Mouse (Mus musculus): ENCODE results near the gene Syngr2.
"Not testable (repeated sequence)": the region's sequence is repeated elsewhere in the genome, so short reads cannot be mapped to it uniquely, and the experiment has no call there.

The Syngr2 gene

GRCm38 (mm10) chr11:117780582-117781111 is 28.8 kb upstream of the Syngr2 start:
- peak; percentile 93 to 97 for DNase-seq (ENCODE audit: inconsistent age in 2 of 2, low spot score in 1 of 2)

- peak; percentile 92 to 96 for DNase-seq (ENCODE audit: inconsistent age in 2 of 2, low spot score in 1 of 2)
These were observed 28.2 kb upstream of the Syngr2 start for GRCm38 (mm10) chr11:117781199-117781821.

DNA sequence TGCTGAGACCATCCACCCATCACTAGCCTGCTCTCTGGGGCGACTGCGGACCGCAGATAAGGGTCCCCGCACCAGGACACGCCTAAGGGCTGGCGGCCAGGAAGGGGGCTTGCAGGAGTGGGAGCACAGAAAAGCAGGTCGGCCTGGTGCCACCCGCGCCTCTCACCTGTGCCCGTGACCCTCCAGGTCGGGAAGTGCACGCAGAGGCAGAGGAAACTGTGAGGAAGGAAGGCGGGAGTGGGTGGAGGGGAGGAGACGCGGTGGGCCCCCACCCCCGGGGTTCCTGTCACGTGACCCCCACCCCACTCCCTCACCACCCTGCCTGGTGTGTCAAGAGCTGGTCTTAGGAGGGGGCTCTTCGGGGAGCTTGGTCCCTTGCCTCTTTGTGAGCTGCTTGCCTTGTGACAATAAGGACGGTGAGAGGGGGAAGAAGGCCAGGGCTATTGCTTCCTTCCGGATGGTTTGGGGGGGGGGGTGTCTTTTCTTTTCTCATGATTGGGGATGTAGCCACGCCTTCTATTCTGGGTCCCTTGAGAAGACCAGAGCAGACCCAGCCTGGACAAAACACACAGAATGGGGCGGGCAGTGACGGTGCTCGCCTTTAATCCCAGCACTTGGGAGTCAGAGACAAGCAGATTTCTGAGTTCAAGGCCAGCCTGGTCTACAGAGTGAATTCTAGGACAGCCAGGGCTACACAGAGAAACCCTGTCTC is 27.3 kb upstream of the Syngr2 start, which contains the start of the genes Tmc8 and Tmc6:
Gene Tmc8 (plus strand): TSS at position 84 of the 712 bp plus-strand sequence.
Gene Tmc6 (minus strand): TSS at position 206 of the 712 bp plus-strand sequence.
- peak; percentile 46 to 69 for DNase-seq (ENCODE audit: inconsistent age in 2 of 2, low spot score in 1 of 2)

GRCm38 (mm10) chr11:117782705-117783034 is 26.8 kb upstream of the Syngr2 start:
- no peak for DNase-seq (ENCODE audit: inconsistent age in 2 of 2, low spot score in 1 of 2)

DNA sequence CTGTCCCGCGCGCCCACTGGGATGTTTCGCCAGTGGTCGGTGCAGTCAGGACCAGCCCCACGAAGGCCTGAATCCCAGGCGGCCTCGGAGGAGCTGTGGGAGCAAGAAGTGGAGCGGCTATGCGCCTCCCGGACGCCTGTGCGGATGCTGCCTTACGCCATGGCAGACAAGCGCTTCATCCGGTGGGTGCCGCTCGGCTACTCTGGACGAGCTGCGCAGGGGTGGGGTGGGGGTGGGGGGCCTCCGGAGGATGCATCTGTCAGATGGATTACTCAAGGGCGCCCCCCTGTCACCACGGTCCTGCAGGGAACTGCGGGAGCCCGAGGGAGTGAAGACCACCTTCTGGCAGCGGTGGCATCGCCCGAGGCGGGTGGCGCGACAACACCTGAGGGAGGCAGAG is 26.4 kb upstream of the Syngr2 start:
- peak; percentile 53 to 78 for DNase-seq (ENCODE audit: inconsistent age in 2 of 2, low spot score in 1 of 2)

DNA sequence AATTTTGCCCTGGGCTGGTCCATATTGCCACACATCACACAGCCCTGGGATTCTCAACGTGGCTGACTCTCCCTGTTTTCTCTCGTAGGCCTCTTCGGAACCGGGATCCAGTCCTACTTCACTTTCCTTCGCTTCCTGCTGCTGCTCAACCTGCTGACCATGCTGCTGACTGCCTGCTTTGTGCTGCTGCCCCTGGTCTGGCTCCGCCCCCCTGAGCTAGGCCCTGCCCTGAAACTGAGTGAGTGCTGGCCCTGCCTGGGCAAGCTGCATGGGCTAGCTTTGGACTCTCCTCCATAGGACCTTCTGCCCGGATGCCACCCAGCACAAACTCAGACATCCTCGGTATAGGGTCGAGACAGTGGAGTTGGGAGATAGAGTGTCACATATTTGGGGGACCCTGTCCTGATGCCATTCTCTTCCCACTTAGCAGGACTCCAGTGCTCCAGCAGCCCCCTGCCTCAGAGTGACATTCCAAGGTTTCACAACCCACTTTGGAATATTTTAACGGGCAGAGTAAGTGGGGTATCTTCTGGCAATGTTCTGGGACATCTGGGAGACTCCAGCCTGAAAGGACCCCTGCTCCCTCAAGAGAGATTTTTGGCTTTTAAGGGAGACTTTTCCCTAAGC is 25.7 kb upstream of the Syngr2 start:
- peak in 1 of 2 experiments; percentile 53 for DNase-seq (ENCODE audit: inconsistent age in 2 of 2, low spot score in 1 of 2)

- peak; percentile 64 to 84 for DNase-seq (ENCODE audit: inconsistent age in 2 of 2, low spot score in 1 of 2)
These were observed 23.2 kb upstream of the Syngr2 start for GRCm38 (mm10) chr11:117786294-117786693.

DNA sequence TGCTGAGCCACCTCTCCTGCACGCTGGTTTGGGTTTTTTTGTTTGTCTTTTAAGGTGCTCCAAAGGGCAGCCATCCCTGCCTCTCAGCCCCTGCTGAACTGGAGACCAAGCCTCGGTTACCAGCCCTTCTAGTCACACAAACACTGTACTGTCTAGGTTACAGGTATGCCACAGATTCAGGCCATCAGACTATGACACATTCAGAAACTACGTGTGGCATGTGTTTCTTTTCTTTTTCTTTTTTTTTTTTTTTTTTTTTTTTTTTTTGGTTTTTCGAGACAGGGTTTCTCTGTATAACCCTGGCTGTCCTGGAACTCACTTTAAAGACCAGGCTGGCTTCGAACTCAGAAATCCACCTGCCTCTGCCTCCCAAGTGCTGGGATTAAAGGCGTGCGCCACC is 21.0 kb upstream of the Syngr2 start:
- not testable (repeated sequence) for DNase-seq (ENCODE audit: inconsistent age in 2 of 2, low spot score in 1 of 2)

GRCm38 (mm10) chr11:117790286-117790685 is 19.2 kb upstream of the Syngr2 start:
- peak; percentile 69 to 88 for DNase-seq (ENCODE audit: inconsistent age in 2 of 2, low spot score in 1 of 2)

DNA sequence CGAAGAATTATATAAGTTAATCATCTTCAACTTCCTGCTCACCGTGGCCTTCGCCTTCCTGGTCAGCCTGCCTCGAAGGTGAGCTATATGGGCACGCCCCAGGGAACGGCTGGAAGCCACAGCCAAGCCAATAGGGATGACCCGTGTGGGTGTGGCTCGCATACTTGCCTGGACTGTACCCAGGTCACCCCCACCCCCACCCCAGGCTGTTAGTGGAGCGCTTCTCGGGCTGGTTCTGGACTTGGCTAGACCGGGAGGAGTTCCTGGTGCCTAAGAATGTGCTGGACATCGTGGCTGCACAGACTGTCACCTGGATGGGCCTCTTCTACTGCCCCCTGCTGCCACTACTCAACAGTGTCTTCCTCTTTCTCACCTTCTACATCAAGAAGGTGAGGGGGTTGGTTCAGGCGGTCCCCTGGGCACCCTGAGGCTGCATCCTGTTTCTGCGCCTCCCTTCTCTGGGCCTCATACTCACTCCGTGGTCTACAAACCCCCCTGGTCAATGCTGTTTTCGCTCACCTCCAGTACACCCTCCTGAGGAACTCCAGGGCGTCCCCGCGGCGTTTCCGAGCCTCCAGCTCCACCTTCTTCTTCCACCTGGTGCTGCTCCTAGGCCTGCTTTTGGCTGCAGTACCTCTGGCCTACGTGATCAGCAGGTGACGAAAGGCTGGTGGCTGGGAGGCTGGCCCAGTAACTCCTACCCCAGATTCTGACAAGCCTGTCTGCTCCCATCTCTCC is 18.6 kb upstream of the Syngr2 start:
- DNase-seq (ENCODE audit: inconsistent age in 2 of 2, low spot score in 1 of 2): peak in 1 of 2 experiments; percentile 50

DNA sequence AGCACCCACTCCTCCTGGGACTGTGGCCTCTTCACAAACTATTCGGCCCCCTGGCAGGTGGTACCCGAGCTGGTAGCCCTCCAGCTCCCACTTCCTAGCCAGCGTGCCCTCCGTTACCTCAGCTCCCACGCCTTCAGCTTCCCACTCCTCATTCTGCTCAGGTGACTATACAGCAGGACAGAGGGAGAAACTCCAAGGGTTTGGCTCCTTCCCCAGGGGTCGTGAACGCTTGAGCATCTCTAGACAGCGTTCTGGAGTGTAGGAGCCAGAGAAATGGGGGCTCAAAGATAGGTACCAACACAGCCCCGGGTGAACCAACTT is 18.1 kb upstream of the Syngr2 start:
- no peak for DNase-seq (ENCODE audit: inconsistent age in 2 of 2, low spot score in 1 of 2)

GRCm38 (mm10) chr11:117792281-117792888 is 17.1 kb upstream of the Syngr2 start:
- peak; percentile 55 to 80 for DNase-seq (ENCODE audit: inconsistent age in 2 of 2, low spot score in 1 of 2)

DNA sequence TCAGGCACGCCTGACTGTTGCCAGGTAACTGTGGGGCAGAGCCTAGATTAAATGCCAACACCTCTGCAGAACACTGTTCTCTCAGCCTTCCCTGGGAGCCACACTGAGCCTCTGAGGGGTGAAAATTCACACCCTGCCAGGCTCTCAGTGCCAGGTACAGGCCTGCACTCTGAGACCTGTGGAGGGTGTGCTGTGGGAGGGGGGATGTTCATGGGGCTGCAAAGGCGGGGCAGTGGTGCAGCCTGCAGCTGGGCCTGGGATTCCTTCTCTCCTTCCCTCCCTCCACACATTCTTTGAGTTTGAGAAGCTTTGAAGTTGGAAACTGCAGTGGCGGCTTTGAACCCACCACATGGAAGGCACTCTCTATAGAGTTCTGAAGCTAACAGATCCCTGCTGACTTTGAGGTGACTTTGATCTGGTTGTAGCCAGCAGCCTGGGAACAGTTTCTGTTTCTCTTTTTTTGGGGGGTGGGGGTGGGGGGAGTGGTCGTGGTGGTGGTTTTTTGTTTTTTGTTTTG is 15.4 kb upstream of the Syngr2 start:
- DNase-seq (ENCODE audit: inconsistent age in 2 of 2, low spot score in 1 of 2): no peak

DNA sequence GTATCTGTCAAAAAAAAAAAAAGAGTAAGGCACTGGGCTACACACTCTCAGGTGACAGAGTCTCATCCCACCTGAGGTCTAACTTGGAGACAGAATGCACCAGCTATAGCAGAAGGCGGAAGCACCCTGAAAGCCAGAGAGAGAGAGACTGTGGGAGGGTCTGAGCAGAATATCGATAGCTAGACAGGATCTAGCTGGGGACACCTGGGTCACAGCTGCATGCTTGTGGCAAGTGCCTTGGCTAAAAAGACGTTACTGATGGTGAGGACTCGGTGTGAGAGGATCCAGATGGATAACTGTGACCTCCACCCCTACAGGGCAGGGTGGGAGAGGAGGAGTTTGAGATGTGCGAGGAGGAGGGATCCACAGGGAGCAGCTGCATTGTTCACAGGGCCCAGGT is 12.5 kb upstream of the Syngr2 start:
- DNase-seq (ENCODE audit: inconsistent age in 2 of 2, low spot score in 1 of 2): no peak

- no peak for DNase-seq (ENCODE audit: inconsistent age in 2 of 2, low spot score in 1 of 2)
These were observed 11.8 kb upstream of the Syngr2 start, which contains the start of gene 6030468B19Rik for GRCm38 (mm10) chr11:117797511-117798159. 6030468B19Rik (plus strand) TSS chr11:117797660.

DNA sequence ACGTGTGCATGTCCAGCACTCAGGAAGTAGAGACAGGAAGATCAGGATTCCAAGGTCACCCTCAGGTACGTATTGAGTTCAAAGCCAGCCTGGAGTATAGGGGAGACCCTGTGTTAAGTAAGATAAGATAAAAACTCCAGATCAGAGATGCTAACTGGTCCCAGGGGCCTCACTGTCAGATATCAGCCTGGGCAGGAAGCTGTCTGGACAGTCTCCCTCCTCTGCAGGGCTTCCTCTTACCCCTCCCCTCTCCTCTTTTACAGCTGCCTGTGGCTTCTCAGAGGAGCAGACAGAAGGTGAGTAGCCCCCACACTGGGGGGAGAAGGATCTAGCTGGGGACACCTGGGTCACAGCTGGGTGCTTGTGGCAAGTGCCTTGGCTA is 11.3 kb upstream of the Syngr2 start:
- no peak for DNase-seq (ENCODE audit: inconsistent age in 2 of 2, low spot score in 1 of 2)

DNA sequence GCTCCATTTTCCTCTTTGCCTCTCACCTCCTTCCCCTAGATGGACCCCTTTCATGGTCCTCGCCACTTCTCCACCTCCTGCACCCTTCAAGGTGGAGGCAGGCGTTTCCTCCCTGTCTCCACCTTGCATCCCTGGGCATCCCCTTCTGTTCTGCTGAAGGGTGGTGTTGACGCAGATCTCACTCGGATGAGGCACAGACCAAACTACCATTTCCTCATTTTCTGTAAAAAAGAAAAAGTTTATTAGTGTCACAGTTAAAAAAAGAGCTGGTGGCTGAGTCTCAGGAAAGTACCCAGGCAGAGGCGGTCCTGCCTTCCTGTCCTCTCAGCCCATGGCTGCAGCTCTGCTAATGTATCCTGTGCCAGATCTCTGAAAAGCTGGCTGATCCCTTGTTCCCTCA is 10.3 kb upstream of the Syngr2 start:
- DNase-seq (ENCODE audit: inconsistent age in 2 of 2, low spot score in 1 of 2): peak in 1 of 2 experiments; percentile 35

- no peak for DNase-seq (ENCODE audit: inconsistent age in 2 of 2, low spot score in 1 of 2)
These were observed 9.4 kb upstream of the Syngr2 start for GRCm38 (mm10) chr11:117800038-117800437.

GRCm38 (mm10) chr11:117801650-117802049 is 7.8 kb upstream of the Syngr2 start:
- no peak for DNase-seq (ENCODE audit: inconsistent age in 2 of 2, low spot score in 1 of 2)

DNA sequence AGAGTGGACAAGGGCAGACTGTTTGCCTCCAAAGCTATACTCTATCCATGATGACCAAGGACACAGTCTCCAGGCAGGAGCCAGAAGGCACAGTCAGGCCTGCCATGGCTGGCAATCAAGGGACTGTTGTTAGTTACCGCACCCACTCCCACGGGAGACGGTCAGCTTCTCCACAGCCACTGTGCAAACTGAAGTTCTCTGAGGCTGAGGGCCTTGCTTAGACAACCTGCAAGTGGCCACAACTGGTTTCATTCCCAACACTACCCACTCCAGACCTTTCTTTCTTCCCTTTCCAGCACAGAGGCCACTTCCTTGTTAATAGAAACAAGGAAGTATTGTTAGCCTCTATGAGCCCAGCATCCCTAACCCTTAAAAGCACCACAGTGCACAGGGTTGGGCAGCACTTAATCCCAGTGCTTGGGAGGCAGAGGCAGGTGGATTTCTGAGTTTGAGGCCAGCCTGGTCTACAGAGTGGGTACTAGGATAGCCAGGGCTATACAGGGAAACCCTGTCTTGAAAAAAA is 6.2 kb upstream of the Syngr2 start:
- DNase-seq (ENCODE audit: inconsistent age in 2 of 2, low spot score in 1 of 2): no peak
